Mouse (Mus musculus): ENCODE data around the gene Rspo1.

The Rspo1 gene

GRCm38 (mm10) chr4:125044454-125044853 lies 58.2 kb downstream of the Rspo1 start:
- DNase-seq, result no peak

- DNase-seq, result no peak
Observed at GRCm38 (mm10) chr4:125055385-125055784, 69.2 kb downstream of the Rspo1 start.

GRCm38 (mm10) chr4:125056476-125056875 lies 70.2 kb downstream of the Rspo1 start:
- no peak for DNase-seq

- no peak for DNase-seq
Observed at GRCm38 (mm10) chr4:125057273-125057672, 71.0 kb downstream of the Rspo1 start.

GRCm38 (mm10) chr4:125058033-125058432 lies 71.8 kb downstream of the Rspo1 start:
- no peak for DNase-seq

All from thymus, postnatal 14 days (tissue).